Mouse (Mus musculus) mouse trophoblast stem cell (cell line): ENCODE results near the gene Exoc5.

Experiments
- in situ Hi-C, 2 experiments: fragments of 300-500 bp; cut with MseI, MboI; formaldehyde crosslinking; loops; 2 replicates in 1 of 2; 3 replicates in 1 of 2; pipeline ENCODE4 v1.15.1; 2025

Gene Exoc5

DNA sequence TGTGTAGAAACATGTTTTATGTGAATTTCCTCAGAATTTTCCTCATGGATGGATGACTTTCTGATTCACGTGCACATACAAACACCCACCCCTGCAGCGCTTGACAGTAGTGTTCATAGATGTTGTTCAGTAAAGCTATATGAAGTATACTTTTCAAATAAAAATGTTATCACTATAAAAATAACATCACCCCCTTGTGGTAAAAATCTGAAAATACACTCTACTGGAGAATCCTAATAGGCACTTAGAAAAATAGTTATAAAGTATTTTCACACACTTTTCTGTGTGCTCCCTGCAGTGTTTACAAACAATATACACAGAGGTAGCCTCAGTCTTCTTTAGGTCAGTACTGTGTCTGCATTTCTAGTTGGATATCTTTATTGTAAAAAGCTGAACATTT, 58.5 kb downstream of the Exoc5 start:
- in situ Hi-C loops, result no loop called here

DNA sequence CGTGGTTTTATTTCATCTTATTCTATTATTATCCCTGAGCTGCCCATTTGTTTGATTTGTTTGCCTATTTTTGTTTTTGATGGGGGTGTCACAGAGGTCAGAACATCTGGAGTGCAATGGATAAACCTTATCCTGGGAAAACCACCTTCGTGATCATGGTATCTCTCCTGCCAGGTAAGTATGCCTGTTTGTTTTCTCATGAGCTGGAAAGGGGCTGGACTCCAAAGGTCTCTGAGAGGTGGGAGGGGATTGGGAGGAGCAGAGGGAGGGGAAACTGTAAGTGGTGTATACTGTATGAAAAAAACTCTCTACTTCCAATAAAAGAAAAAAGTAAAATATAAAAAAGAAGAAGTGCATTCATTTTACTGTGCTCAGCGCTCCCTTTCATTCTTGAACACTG, 64.8 kb downstream of the Exoc5 start:
- in situ Hi-C loops, result no loop called here

DNA sequence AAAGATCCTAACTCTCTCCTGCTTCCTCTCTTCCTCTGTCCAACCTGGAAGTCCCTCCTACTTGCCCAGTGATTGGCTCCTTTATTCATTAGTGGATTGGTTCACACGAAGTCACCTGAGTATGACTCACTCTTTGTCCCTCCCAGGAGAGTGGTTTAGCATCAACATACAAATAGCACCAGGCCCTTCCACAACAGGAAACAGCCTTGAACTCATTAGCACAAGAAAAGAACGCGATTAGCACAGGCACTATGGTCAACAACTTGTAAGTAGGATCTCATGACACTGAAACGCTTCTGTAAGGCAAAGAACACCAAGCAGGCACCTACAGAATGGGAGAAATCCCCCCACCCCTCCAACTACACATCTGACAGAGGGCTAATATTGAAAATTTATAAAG, 67.7 kb downstream of the Exoc5 start:
- in situ Hi-C loops, result no loop called here

DNA sequence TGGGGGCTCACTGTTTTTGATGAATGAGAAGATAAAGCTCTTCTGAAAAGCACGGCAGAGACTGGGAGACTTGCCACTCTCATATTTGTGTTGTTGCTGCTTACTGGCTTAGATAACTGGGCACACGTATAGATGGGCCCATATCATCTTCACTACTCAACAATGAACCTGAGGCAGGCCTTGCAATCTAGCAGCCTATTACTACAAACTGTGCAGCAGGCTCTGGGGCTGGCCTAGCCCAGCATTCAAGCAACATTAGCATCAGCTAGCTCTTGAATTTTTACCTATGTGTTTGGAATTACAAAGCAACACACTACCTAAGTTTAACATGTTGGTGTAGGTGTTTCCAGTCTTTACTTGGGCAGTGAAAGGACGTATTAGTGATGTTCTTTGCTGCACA, 72.6 kb downstream of the Exoc5 start:
- in situ Hi-C loops, result no loop called here

DNA sequence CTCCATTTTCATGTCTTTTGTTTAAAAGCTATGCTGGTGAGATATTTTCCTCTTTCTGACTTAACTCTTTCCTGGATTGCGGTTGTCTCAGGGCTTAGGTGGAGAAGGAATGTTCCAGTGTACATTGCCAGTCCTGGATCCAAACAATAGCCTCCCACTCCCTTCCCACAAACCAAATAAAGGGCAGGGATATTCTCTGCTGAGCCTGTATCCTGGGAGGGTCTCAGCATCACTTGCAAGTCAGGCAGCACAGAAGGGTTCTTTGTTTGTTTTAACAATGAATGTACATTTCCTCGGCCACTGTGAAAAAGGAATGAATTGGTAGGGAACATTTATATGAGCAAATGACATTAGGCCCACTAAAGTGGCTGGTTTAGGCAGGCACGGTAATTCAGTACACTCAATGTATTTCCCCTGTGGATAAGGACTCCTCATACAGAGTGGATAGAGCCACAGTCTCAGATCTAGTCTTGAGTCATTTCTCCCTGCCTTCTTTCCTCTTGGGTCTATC, 74.3 kb downstream of the Exoc5 start:
- in situ Hi-C loops, result no loop called here

DNA sequence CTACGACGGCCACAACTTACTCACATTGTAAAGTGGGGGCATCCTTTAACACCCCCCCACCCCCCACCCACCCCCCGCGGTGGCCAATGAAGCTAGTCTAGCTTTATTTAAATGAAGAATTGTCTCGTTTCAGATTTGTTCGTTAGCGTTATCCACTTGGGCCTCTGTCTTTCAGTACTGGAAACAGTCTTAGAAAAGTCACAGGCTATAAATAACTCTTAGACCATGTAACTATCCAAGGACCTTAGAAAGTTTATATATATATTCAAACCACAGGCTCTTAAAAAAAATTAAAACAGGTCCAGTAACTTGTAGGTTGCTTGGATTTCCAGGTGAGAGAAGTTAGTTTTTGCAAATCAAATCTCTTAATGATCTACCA, 75.3 kb downstream of the Exoc5 start:
- in situ Hi-C loops, result no loop called here

DNA sequence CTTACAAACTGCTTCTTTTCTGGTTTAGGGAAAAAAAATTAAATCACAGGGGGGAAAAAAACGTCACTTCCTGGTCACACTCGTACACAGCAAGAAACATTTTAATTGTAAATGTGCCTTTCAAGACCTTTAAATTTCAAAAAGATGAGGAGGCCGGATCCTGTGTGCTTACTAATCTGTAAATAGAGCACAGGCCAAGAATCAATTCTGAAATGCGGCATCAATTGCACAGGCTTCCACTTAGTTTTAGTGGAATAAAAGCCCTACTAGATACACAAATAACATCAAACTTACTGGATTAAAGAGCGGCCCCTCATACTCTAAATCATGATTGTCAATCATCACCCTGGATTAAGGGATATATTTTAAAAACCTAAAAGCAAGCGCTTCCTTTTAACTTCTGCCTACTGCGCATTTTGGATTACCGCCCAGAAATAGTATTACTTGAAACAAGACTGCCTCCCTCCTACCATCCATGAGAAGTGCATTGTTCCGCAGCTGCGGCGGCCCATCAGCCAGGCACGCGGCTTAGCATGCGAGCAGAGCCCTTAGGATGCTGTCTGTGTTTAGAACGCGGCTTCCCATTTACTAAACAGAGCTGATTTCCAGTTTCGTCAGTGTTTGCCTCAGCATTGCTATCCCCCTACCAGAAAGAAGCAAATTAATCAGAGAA, 75.8 kb downstream of the Exoc5 start:
- in situ Hi-C loops, result no loop called here

DNA sequence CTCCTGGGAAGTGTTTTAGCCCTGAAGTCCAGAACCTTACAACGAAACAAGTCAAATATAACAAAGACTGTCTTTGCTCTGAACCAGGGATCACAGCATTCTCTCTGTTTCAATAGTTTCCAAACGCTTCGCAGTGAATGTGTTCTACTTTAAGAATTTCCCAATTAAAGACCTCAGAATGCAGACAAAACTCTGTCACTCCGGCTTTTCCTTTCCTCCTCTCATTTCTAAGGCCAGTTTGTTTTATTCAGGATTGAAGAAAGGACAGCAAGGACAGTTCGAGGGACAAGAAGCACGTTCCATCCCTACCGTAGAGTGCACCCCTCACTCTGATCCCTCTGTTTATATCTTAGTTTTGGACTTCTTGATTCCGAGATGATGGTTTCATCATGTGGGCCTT, 76.6 kb downstream of the Exoc5 start:
- in situ Hi-C loops, result no loop called here

DNA sequence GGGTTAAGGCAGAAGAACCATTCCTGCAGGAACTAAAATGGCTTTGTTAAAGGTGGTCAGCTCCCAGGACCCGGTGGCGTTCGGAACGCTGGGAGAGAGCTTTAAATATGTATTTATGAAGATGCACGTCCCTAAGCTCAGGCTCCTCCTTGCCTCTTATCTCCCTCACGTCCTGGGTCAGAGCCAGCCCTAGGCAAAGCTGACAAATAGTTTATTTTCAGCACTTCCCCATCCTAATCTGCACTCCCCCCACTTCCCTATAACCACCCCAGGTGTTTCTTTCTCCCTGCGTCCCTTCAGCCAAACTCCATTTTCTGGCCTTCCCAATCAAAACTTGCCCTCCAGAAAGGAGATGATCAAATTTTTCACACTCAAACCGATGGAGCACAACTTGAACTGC, 80.2 kb downstream of the Exoc5 start:
- in situ Hi-C loops, result no loop called here

DNA sequence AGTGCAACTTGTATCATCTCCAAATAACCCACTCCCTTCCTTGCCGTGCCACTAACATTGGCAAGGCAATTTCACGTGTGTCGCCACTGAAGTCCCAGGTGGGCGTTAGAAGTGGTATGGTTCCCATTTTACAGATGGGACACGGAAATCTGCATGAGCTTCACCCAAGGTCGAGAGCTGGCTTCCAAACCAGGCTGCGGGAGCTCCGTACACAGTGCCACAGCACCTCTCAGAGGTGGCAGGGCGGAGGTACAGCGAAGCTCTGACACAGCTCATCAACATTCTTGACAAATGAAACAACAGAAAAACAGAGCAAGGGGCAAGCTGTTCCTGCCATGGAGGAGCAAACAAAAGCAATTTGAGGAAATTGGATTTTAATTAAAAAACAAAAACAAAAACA, 80.8 kb downstream of the Exoc5 start:
- in situ Hi-C loops, result no loop called here

DNA sequence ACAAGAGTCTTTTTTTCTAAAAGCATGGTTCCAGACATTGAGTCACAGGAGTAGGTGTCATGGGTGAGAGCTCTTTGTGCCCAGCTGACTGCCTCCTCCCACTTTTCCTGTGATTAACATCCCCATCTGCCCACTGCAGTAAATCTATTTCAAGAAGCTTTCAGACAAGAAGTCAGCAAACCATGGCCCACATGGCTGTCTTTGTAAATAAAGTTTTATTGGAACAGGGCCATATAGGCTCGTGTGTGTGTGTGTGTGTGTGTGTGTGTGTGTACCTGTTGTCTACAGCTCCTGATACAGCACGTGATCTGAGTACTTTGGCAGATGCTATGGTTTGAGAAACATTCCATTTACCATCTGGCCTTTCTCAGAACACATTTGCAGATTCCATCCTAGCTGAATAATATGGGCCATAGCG, 87.5 kb downstream of the Exoc5 start:
- in situ Hi-C loops, result no loop called here

DNA sequence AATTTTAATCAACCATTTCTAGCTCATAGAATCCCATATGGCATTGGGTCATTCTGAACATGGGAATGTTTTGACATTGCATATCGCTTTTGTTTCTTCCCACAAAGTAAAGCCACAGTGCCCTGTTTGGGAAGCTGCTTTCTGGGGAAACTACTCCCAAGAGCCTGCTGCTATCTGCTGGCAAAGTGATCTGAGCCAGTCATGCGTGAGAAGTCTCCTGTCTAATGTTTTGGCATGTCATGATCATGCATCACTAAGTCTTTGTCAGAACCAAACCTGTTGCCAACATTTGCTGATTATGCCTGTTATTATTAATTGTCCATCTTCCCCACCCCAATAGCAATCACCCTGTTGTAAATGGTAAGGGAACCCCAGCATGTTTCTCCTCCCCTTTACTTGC, 94.9 kb downstream of the Exoc5 start:
- in situ Hi-C loops, result no loop called here

DNA sequence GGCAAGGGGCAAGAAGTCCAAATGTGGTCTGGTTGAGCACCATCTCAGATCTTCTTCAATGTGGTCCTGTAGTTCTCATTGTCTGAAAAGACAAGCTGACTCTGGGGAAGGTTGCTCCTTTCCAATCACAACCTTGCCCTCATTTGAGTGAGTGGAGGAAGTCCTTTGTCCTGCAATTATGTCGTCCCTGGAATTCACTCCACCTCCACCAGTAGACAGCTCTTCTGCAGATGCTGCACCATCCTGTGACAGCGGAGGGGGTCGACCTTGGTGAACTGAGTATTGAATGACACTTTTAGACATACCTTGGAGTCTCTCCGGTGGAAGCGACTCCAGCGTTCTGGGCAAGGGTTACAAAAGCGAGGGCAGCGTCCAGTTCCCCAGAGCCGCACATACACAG, 97.8 kb downstream of the Exoc5 start:
- in situ Hi-C loops, result no loop called here
